Mouse (Mus musculus) lung, embryonic 16.5 days (tissue): ENCODE results near the gene St8sia1. TPM values are rescaled to one million over a fixed set of nuclear protein-coding genes. Genes with fewer than 3 reads are reported as not detected.
"Not testable (repeated sequence)": the region's sequence is repeated elsewhere in the genome, so short reads cannot be mapped to it uniquely, and the experiment has no call there.

Source experiments
- ATAC-seq: fragments of 200-750 bp; cut with Nextera tagmentation; 2 replicates; pipeline ENCODE4 v1.8.0; 2017; ENCODE audit warnings: low read depth, mild to moderate bottlenecking, moderate library complexity
- H3K27ac ChIP-seq: fragments of 300-500 bp; sonication (generic); 2 replicates; pipeline ENCODE4 v1.5.1; 2014; ENCODE audit warnings: mild to moderate bottlenecking, control low read depth, low read length
- H3K27me3 ChIP-seq: fragments of 300-500 bp; sonication (generic); 2 replicates; pipeline ENCODE4 v1.6.1; 2014; ENCODE audit warnings: low read depth, low read length, mixed read lengths; ENCODE audit not compliant: control insufficient read depth, insufficient read depth
- H3K36me3 ChIP-seq: fragments of 300-500 bp; sonication (generic); 2 replicates; pipeline ENCODE4 v1.6.1; 2014; ENCODE audit warnings: low read length; ENCODE audit not compliant: control insufficient read depth, insufficient read depth
- H3K4me1 ChIP-seq: fragments of 300-500 bp; sonication (generic); replicated peaks from 2 replicates; pipeline ENCODE4 v1.6.1; 2014; ENCODE audit warnings: low read length, mixed read lengths; ENCODE audit not compliant: control insufficient read depth, insufficient read depth
- H3K4me2 ChIP-seq: fragments of 300-500 bp; sonication (generic); 2 replicates; pipeline ENCODE4 v1.6.1; 2014; ENCODE audit warnings: low read depth, low read length, control low read depth
- H3K4me3 ChIP-seq: fragments of 300-500 bp; sonication (generic); 2 replicates; pipeline ENCODE4 v1.5.1; 2014; ENCODE audit warnings: mild to moderate bottlenecking, low read length, control low read depth
- H3K9ac ChIP-seq: fragments of 300-500 bp; sonication (generic); 2 replicates; pipeline ENCODE4 v1.6.1; 2014; ENCODE audit warnings: low read length, control low read depth
- H3K9me3 ChIP-seq: fragments of 300-500 bp; sonication (generic); 2 replicates; pipeline ENCODE4 v1.6.1; 2016; ENCODE audit warnings: low read length; ENCODE audit not compliant: control insufficient read depth
- whole genome bisulfite sequencing: fragments of 180-500 bp; shearing (Covaris S2); extraction: QIAGEN DNeasy Blood & Tissue Kit; methylation state at CpG from one replicate; pipeline ENCODE4 v1.1.7; 2014; 5-methylcytosine and 5-hydroxymethylcytosine counted together
- polyA plus RNA-seq: library from polyadenylated mRNA; unstranded; fragments of >200 nt; fragmentation: Nextera tagmentation; extraction: Ambion mirVana; gene quantifications from 2 replicates; pipeline ENCODE4 v1.2.1, GENCODE M21; 2015

St8sia1 gene
- polyA plus RNA-seq, 1 experiment from 2014 or later, result 0.30 TPM

GRCm38 (mm10) chr6:142986706-142987105 is 22.5 kb upstream of the St8sia1 start:
- H3K36me3 ChIP-seq, H3K27me3 ChIP-seq, H3K9me3 ChIP-seq, H3K4me1 ChIP-seq, H3K4me3 ChIP-seq, H3K27ac ChIP-seq, ATAC-seq, H3K9ac ChIP-seq, H3K4me2 ChIP-seq: not testable (repeated sequence)
- WGBS, result 77% methylated on average over 9 of the region's 9 CpGs

- not testable (repeated sequence) for H3K36me3 ChIP-seq, H3K4me1 ChIP-seq, H3K27me3 ChIP-seq, H3K4me2 ChIP-seq, H3K4me3 ChIP-seq, ATAC-seq, H3K27ac ChIP-seq, H3K9me3 ChIP-seq, H3K9ac ChIP-seq
- WGBS, result 80% methylated on average over 9 of the region's 9 CpGs
Measured at GRCm38 (mm10) chr6:142985561-142986238, 21.4 kb upstream of the St8sia1 start.

GRCm38 (mm10) chr6:142979665-142980660 is 15.7 kb upstream of the St8sia1 start:
- Histone ChIP-seq H3K4me1 (no peaks in the 10 kb centered on the region), H3K4me2 (no peak overlapping the region), H3K9ac (no peak overlapping the region), H3K4me3 (no peak overlapping the region), H3K27me3 (no peaks in the 10 kb centered on the region), H3K36me3 (no peaks in the 10 kb centered on the region), H3K27ac (no peak overlapping the region), H3K9me3 (no peaks in the 10 kb centered on the region)
- WGBS, result 5% methylated on average over 6 of the region's 6 CpGs
- ATAC-seq, result no peak

GRCm38 (mm10) chr6:142977221-142977620 is 13.0 kb upstream of the St8sia1 start:
- Histone ChIP-seq H3K4me2 (no peak overlapping the region), H3K4me3 (no peak overlapping the region), H3K9ac (no peak overlapping the region), H3K27ac (no peak overlapping the region), H3K9me3 (no peaks in the 10 kb centered on the region), H3K27me3 (no peaks in the 10 kb centered on the region), H3K36me3 (no peaks in the 10 kb centered on the region), H3K4me1 (no peaks in the 10 kb centered on the region)
- WGBS, result 30% methylated on average over 1 of the region's 1 CpGs
- ATAC-seq, result no peak

DNA sequence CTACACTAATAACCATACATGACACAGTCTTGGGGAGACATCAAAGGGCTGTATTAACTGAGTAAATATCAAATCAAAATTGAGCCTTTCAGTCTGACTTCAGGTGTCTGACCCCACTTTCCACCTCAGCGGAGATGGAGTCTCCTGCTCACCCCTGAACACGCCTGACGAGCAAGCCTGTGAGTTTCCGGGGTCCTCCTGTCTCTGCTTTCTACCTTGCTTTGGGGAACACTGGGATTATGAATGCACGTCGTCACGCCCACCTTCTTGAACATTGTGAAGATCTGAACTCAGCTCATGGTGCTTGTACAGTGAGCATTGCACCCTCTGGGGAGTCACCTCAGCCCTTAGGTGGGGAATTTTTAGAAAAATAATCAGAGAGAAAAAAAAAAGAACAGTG is 9.0 kb upstream of the St8sia1 start:
- Histone ChIP-seq H3K27me3 (no peaks in the 10 kb centered on the region), H3K27ac (no peak overlapping the region), H3K36me3 (no peaks in the 10 kb centered on the region), H3K9ac (no peak overlapping the region), H3K4me3 (no peak overlapping the region), H3K4me1 (no peaks in the 10 kb centered on the region), H3K4me2 (no peak overlapping the region), H3K9me3 (no peaks in the 10 kb centered on the region)
- ATAC-seq, result no peak
- 86% methylated on average over 7 of the region's 7 CpGs for WGBS

- WGBS, result 51% methylated on average over 2 of the region's 2 CpGs
Measured at GRCm38 (mm10) chr6:142972205-142972604, 8.0 kb upstream of the St8sia1 start.

GRCm38 (mm10) chr6:142967407-142967806 is 3.2 kb upstream of the St8sia1 start:
- no peaks in the 10 kb centered on the region for H3K36me3 ChIP-seq
- H3K9me3 ChIP-seq, result no peaks in the 10 kb centered on the region
- no peak overlapping the region for H3K9ac ChIP-seq
- ATAC-seq, result no peak
- WGBS, result 86% methylated on average over 1 of the region's 1 CpGs
- H3K27me3 ChIP-seq, result peaks cover 19% of the 10 kb centered on the region
- H3K4me2 ChIP-seq, result no peak overlapping the region
- H3K4me1 ChIP-seq, result peaks cover 5% of the 10 kb centered on the region; the same call in 1 of the 2 replicates
- no peak overlapping the region for H3K27ac ChIP-seq
- no peak overlapping the region for H3K4me3 ChIP-seq

More at GRCm38 (mm10) chr6:142972205-142972604, 8.0 kb upstream of the St8sia1 start:
- Histone ChIP-seq H3K4me2 (no peak overlapping the region), H3K9me3 (no peaks in the 10 kb centered on the region), H3K9ac (no peak overlapping the region), H3K27ac (no peak overlapping the region), H3K4me3 (no peak overlapping the region), H3K36me3 (no peaks in the 10 kb centered on the region), H3K4me1 (no peaks in the 10 kb centered on the region), H3K27me3 (no peaks in the 10 kb centered on the region)
- ATAC-seq, result no peak

- H3K27ac ChIP-seq, result no peak overlapping the region
Measured at GRCm38 (mm10) chr6:142964531-142965385, 506 bp upstream of the St8sia1 start.

More at GRCm38 (mm10) chr6:142964531-142965385, 506 bp upstream of the St8sia1 start:
- ATAC-seq, result peak; percentile 86
- Histone ChIP-seq H3K4me3 (peak overlapping the region; percentile 56), H3K9me3 (no peaks in the 10 kb centered on the region), H3K4me1 (peaks cover 5% of the 10 kb centered on the region; the same call in 1 of the 2 replicates), H3K36me3 (no peaks in the 10 kb centered on the region), H3K4me2 (peak overlapping the region; percentile 99), H3K9ac (peak overlapping the region; percentile 56), H3K27me3 (peaks cover 19% of the 10 kb centered on the region)
- WGBS, result under 1% methylated on average over 39 of the region's 39 CpGs
